Mouse (Mus musculus) liver, embryonic 11.5 days (tissue): Measurements from ENCODE around the gene Fastkd1. TPM values are rescaled to one million over a fixed set of nuclear protein-coding genes. Genes with fewer than 3 reads are reported as not detected.
"Not testable (repeated sequence)": the region's sequence is repeated elsewhere in the genome, so short reads cannot be mapped to it uniquely, and the experiment has no call there.

ENCODE experiments used
- ATAC-seq: fragments of 200-750 bp; cut with Nextera tagmentation; replicated peaks from 2 replicates; pipeline ENCODE4 v1.8.0; 2017; ENCODE audit warnings: moderate number of reproducible peaks, mild to moderate bottlenecking, moderate TSS enrichment, moderate library complexity; ENCODE audit not compliant: low FRiP score
- DNase-seq: peaks from one replicate; pipeline ENCODE4 v3.0.0-alpha.2; 2017; ENCODE audit warnings: low spot score
- H3K27ac ChIP-seq: fragments of 300-500 bp; sonication (generic); 2 replicates; pipeline ENCODE4 v1.5.1; 2014; ENCODE audit warnings: mild to moderate bottlenecking, low read depth, low read length, control low read depth
- H3K27me3 ChIP-seq: fragments of 300-500 bp; sonication (generic); replicated peaks from 2 replicates; pipeline ENCODE4 v1.6.1; 2014; ENCODE audit warnings: low read length, mixed read lengths; ENCODE audit not compliant: control insufficient read depth, insufficient read depth
- H3K36me3 ChIP-seq: fragments of 300-500 bp; sonication (generic); 2 replicates; pipeline ENCODE4 v1.6.1; 2014; ENCODE audit warnings: mild to moderate bottlenecking, low read length, moderate library complexity, mixed read lengths; ENCODE audit not compliant: control insufficient read depth, insufficient read depth
- H3K4me1 ChIP-seq: fragments of 300-500 bp; sonication (generic); replicated peaks from 2 replicates; pipeline ENCODE4 v1.6.1; 2014; ENCODE audit warnings: low read length, mixed read lengths; ENCODE audit not compliant: control insufficient read depth, insufficient read depth
- H3K4me2 ChIP-seq: fragments of 300-500 bp; sonication (generic); 2 replicates; pipeline ENCODE4 v1.6.1; 2014; ENCODE audit warnings: mild to moderate bottlenecking, control low read depth, moderate library complexity
- H3K4me3 ChIP-seq: fragments of 300-500 bp; sonication (generic); 2 replicates; pipeline ENCODE4 v1.5.1; 2014; ENCODE audit warnings: low read depth, low read length, control low read depth
- H3K9ac ChIP-seq: fragments of 300-500 bp; sonication (generic); 2 replicates; pipeline ENCODE4 v1.6.1; 2014; ENCODE audit warnings: low read depth, low read length, control low read depth
- H3K9me3 ChIP-seq: fragments of 300-500 bp; sonication (generic); 2 replicates; pipeline ENCODE4 v1.6.1; 2016; ENCODE audit warnings: low read length, inconsistent platforms, mixed read lengths; ENCODE audit not compliant: control insufficient read depth
- WGBS: fragments of 180-500 bp; shearing (Covaris S2); extraction: QIAGEN DNeasy Blood & Tissue Kit; methylation state at CpG from one replicate; pipeline ENCODE4 v1.1.7; 2014; 5-methylcytosine and 5-hydroxymethylcytosine counted together
- polyA plus RNA-seq: library from polyadenylated mRNA; unstranded; fragments of >200 nt; fragmentation: Nextera tagmentation; extraction: Ambion mirVana; gene quantifications from 2 replicates; pipeline ENCODE4 v1.2.1, GENCODE M21; 2014

Fastkd1 gene
- polyA plus RNA-seq, 1 experiment from 2014 or later: 17.0 TPM

- Histone ChIP-seq H3K27me3 (no peaks in the 10 kb centered on the region), H3K4me1 (no peaks in the 10 kb centered on the region), H3K4me2 (no peak overlapping the region), H3K9ac (no peak overlapping the region), H3K27ac (no peak overlapping the region), H3K4me3 (no peak overlapping the region), H3K9me3 (no peaks in the 10 kb centered on the region), H3K36me3 (peaks cover under 1% of the 10 kb centered on the region; the same call in 1 of the 2 replicates)
- 79% methylated on average over 4 of the region's 4 CpGs for WGBS
- ATAC-seq (no peak), DNase-seq (no peak)
These were observed 31.4 kb downstream of the Fastkd1 start for GRCm38 (mm10) chr2:69681931-69682330.

GRCm38 (mm10) chr2:69679990-69680389 lies 33.3 kb downstream of the Fastkd1 start:
- Histone ChIP-seq H3K27ac (no peak overlapping the region), H3K9ac (no peak overlapping the region), H3K4me1 (no peaks in the 10 kb centered on the region), H3K9me3 (no peaks in the 10 kb centered on the region), H3K4me2 (no peak overlapping the region), H3K27me3 (no peaks in the 10 kb centered on the region), H3K36me3 (no peaks in the 10 kb centered on the region; the same call in 1 of the 2 replicates), H3K4me3 (no peak overlapping the region)
- DNase-seq (no peak), ATAC-seq (no peak)
- WGBS: 52% methylated on average over 6 of the region's 6 CpGs

GRCm38 (mm10) chr2:69677215-69677614 lies 36.1 kb downstream of the Fastkd1 start:
- H3K27me3 ChIP-seq, H3K36me3 ChIP-seq, H3K4me2 ChIP-seq, H3K9me3 ChIP-seq, H3K4me1 ChIP-seq, H3K27ac ChIP-seq, ATAC-seq, H3K9ac ChIP-seq, H3K4me3 ChIP-seq, DNase-seq: not testable (repeated sequence)
- WGBS: 75% methylated on average over 2 of the region's 2 CpGs

- H3K4me2 ChIP-seq: no peak overlapping the region
- H3K27me3 ChIP-seq: no peaks in the 10 kb centered on the region
- no peak overlapping the region for H3K27ac ChIP-seq
- no peak overlapping the region for H3K9ac ChIP-seq
- no peaks in the 10 kb centered on the region for H3K9me3 ChIP-seq
- 54% methylated on average over 2 of the region's 2 CpGs for WGBS
- no peaks in the 10 kb centered on the region; the same call in 1 of the 2 replicates for H3K36me3 ChIP-seq
- no peaks in the 10 kb centered on the region for H3K4me1 ChIP-seq
- DNase-seq (no peak), ATAC-seq (no peak)
- H3K4me3 ChIP-seq: no peak overlapping the region
These were observed 36.6 kb downstream of the Fastkd1 start for GRCm38 (mm10) chr2:69676713-69677112.

- no peaks in the 10 kb centered on the region for H3K27me3 ChIP-seq
- no peaks in the 10 kb centered on the region; the same call in 1 of the 2 replicates for H3K36me3 ChIP-seq
- H3K4me1 ChIP-seq: no peaks in the 10 kb centered on the region
- DNase-seq (no peak), ATAC-seq (no peak)
- H3K4me3 ChIP-seq: no peak overlapping the region
- H3K27ac ChIP-seq: no peak overlapping the region
- no peak overlapping the region for H3K9ac ChIP-seq
- H3K4me2 ChIP-seq: no peak overlapping the region
- no peaks in the 10 kb centered on the region for H3K9me3 ChIP-seq
- WGBS: 87% methylated on average over 9 of the region's 9 CpGs
These were observed 38.0 kb downstream of the Fastkd1 start for GRCm38 (mm10) chr2:69675266-69675665.

- Histone ChIP-seq H3K4me3 (no peak overlapping the region), H3K27ac (no peak overlapping the region), H3K4me2 (no peak overlapping the region), H3K9me3 (no peaks in the 10 kb centered on the region), H3K27me3 (no peaks in the 10 kb centered on the region), H3K4me1 (no peaks in the 10 kb centered on the region), H3K36me3 (no peaks in the 10 kb centered on the region), H3K9ac (no peak overlapping the region)
- DNase-seq: no peak
- WGBS: 75% methylated on average over 5 of the region's 5 CpGs
- ATAC-seq: no peak
These were observed 39.6 kb downstream of the Fastkd1 start for GRCm38 (mm10) chr2:69673723-69674122.

- no peak for DNase-seq
- WGBS: 86% methylated on average over 9 of the region's 9 CpGs
These were observed 43.5 kb downstream of the Fastkd1 start, which contains the start of gene Klhl41 for GRCm38 (mm10) chr2:69669853-69670252. Gene Klhl41 (plus strand): TSS chr2:69670120.

GRCm38 (mm10) chr2:69668414-69668813 lies 44.9 kb downstream of the Fastkd1 start:
- DNase-seq: no peak
- Histone ChIP-seq H3K4me1 (no peaks in the 10 kb centered on the region), H3K27ac (no peak overlapping the region), H3K4me3 (no peak overlapping the region), H3K4me2 (no peak overlapping the region), H3K36me3 (no peaks in the 10 kb centered on the region), H3K27me3 (no peaks in the 10 kb centered on the region), H3K9me3 (no peaks in the 10 kb centered on the region), H3K9ac (no peak overlapping the region)
- no peak for ATAC-seq
- WGBS: 80% methylated on average over 6 of the region's 6 CpGs

More at GRCm38 (mm10) chr2:69669853-69670252, 43.5 kb downstream of the Fastkd1 start, which contains the start of gene Klhl41:
- Histone ChIP-seq H3K4me2 (no peak within 1 kb of the TSS), H3K9me3 (no peaks in the 10 kb centered on the region), H3K4me3 (no peak within 1 kb of the TSS), H3K27ac (no peak within 1 kb of the TSS), H3K27me3 (no peaks in the 10 kb centered on the region), H3K4me1 (no peaks in the 10 kb centered on the region), H3K9ac (no peak within 1 kb of the TSS), H3K36me3 (no peaks in the 10 kb centered on the region)
- no peak for ATAC-seq

GRCm38 (mm10) chr2:69667656-69668055 lies 45.7 kb downstream of the Fastkd1 start:
- no peak overlapping the region for H3K4me3 ChIP-seq
- H3K36me3 ChIP-seq: no peaks in the 10 kb centered on the region
- DNase-seq: no peak
- no peak overlapping the region for H3K27ac ChIP-seq
- 91% methylated on average over 4 of the region's 4 CpGs for WGBS
- H3K4me1 ChIP-seq: no peaks in the 10 kb centered on the region
- H3K9me3 ChIP-seq: no peaks in the 10 kb centered on the region
- no peak overlapping the region for H3K9ac ChIP-seq
- H3K27me3 ChIP-seq: no peaks in the 10 kb centered on the region
- no peak overlapping the region for H3K4me2 ChIP-seq
- no peak for ATAC-seq
